Mouse (Mus musculus) lung, postnatal 0 days (tissue): ENCODE measurements around the gene Tmem175.

Experiments used
- CTCF ChIP-seq: IDR thresholded peaks from 2 replicates; pipeline ENCODE4 v1.5.1; 2016; ENCODE audit warnings: antibody characterized with exemption, mild to moderate bottlenecking
- EP300 ChIP-seq: IDR thresholded peaks from 2 replicates; pipeline ENCODE4 v1.6.1; 2016; ENCODE audit warnings: antibody characterized with exemption, mild to moderate bottlenecking, control low read depth

DNA sequence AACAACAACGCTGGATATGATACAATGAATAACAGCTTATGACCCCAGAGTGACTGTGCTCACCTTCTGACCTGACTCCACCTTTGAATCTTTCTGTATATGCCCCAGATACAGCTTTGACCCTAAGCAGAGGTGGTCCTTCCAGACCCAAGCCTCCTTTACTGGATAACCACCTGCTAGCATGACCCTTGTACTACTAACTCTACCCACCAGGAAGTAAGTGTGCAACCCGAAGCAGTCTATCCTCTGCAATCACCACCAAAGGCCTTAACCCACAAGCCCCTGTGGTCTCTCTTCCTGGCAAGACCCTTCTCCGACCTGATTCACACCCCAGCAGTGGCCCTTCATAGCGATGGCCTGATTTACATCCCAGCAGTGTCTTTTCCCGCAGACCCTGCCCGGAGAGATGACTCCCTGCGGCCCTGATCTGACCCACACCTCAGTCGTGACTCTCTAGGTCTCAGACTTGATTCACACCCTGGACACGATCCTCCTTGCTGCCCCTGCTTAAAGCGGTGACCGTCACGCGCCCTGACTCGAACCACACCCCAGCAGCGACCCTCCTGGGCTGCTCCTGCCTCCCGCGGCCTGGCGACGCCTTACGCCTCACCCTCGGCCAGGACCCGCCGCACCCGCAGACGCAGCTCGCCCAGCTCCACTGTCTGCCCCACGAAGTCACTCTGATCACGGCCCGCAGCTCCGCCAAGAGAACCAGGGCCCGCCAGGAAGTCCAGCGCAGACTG lies 508 bp upstream of the Tmem175 start:
- TF ChIP-seq CTCF = no peak; the same call in 1 of the 2 replicates
- TF ChIP-seq EP300 = no peak
